15 mouse cellular contexts compared by ENCODE assay signal in the genomic region with DNA sequence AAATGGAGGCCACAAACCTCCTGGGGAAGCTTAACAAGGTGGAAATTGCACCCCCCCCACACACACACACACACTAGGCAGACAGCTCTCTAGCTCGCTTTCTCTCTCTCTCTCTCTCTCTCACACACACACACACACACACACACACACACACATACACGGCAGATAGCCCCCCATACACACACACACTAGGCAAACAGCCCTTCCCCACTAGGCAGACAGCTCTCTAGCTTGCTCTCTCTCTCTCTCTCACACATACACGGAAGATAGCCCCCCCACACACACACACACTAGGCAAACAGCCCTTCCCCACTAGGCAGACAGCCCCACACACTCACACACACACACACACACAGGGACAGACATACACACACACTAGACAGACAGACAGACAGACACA. TPM values are rescaled to one million over a fixed set of nuclear protein-coding genes. Genes with fewer than 3 reads are reported as not detected.
DNase-seq lines count a peak whose midpoint lies in the region; ATAC-seq and TF ChIP-seq lines count a peak whose summit lies in the region.
"Had no signal": no experiment of that assay in that cellular context is flagged by ENCODE, and none has a peak within 500 bp of the region (broad histone marks: within the 10 kb centered on the region; RNA-seq: fewer than 3 reads in every experiment).

No protein-coding gene starts in this region.

- WGBS in forebrain, embryonic 14.5 days, result 53% methylated on average over 3 of the region's 3 CpGs
- 41% methylated on average over 3 of the region's 3 CpGs for WGBS in forebrain, postnatal 0 days
- WGBS in hindbrain, embryonic 10.5 days, result 67% methylated on average over 3 of the region's 3 CpGs
- WGBS in hindbrain, embryonic 13.5 days, result 65% methylated on average over 3 of the region's 3 CpGs
- WGBS in lung, postnatal 0 days, result 27% methylated on average over 2 of the region's 3 CpGs

- H3K4me3 ChIP-seq in forebrain, embryonic 14.5 days (ENCODE audit: low read depth, low read length), result no peak overlapping the region
- no peak overlapping the region for H3K4me3 ChIP-seq in forebrain, postnatal 0 days (ENCODE audit: low read depth, low read length)
- H3K4me3 ChIP-seq in hindbrain, embryonic 10.5 days, result no peak overlapping the region
- H3K4me3 ChIP-seq in hindbrain, embryonic 13.5 days, result no peak overlapping the region
- no peak overlapping the region for H3K4me3 ChIP-seq in lung, postnatal 0 days (ENCODE audit: low read depth, low read length)
- H3K4me3 ChIP-seq: kidney, embryonic 15.5 days; neural tube, embryonic 12.5 days had no signal

- H3K9me3 ChIP-seq in forebrain, embryonic 14.5 days (replicated peaks; ENCODE audit: control insufficient read depth, low read length), result no peaks in the 10 kb centered on the region
- no peaks in the 10 kb centered on the region for H3K9me3 ChIP-seq in forebrain, postnatal 0 days (ENCODE audit: low read length)
- no peaks in the 10 kb centered on the region for H3K9me3 ChIP-seq in hindbrain, embryonic 10.5 days
- no peaks in the 10 kb centered on the region for H3K9me3 ChIP-seq in hindbrain, embryonic 13.5 days
- no peaks in the 10 kb centered on the region for H3K9me3 ChIP-seq in lung, postnatal 0 days (ENCODE audit: low read length)
- H3K9me3 ChIP-seq: kidney, embryonic 15.5 days; neural tube, embryonic 12.5 days had no signal

- H3K4me1 ChIP-seq in forebrain, embryonic 14.5 days (ENCODE audit: control insufficient read depth, insufficient read depth, low read length), result no peaks in the 10 kb centered on the region
- H3K4me1 ChIP-seq in forebrain, postnatal 0 days (ENCODE audit: insufficient read depth), result no peaks in the 10 kb centered on the region
- H3K4me1 ChIP-seq in hindbrain, embryonic 10.5 days (replicated peaks), result 0 out of 2 replicates have a peak, but pooled peaks cover 6% of the 10 kb centered on the region
- H3K4me1 ChIP-seq in hindbrain, embryonic 13.5 days (replicated peaks), result peaks cover 4% of the 10 kb centered on the region; the same call in 1 of the 2 replicates
- no peaks in the 10 kb centered on the region for H3K4me1 ChIP-seq in lung, postnatal 0 days (ENCODE audit: insufficient read depth, low read depth, low read length)

- ATAC-seq in forebrain, embryonic 14.5 days, result peak; percentile 65
- no peak for ATAC-seq in forebrain, postnatal 0 days
- no peak for ATAC-seq in hindbrain, embryonic 13.5 days (ENCODE audit: low FRiP score)
- ATAC-seq in lung, postnatal 0 days, result peak; percentile 20
- ATAC-seq: midbrain, embryonic 16.5 days had no signal

- TF ChIP-seq EP300 in lung, postnatal 0 days (IDR thresholded peaks at IDR 0.05), result peak; percentile 4; the same call in 1 of the 2 replicates

- H3K36me3 ChIP-seq in forebrain, embryonic 14.5 days (ENCODE audit: control insufficient read depth, insufficient read depth, low read length), result no peaks in the 10 kb centered on the region
- no peaks in the 10 kb centered on the region for H3K36me3 ChIP-seq in forebrain, postnatal 0 days (ENCODE audit: insufficient read depth)
- no peaks in the 10 kb centered on the region for H3K36me3 ChIP-seq in hindbrain, embryonic 10.5 days
- no peaks in the 10 kb centered on the region for H3K36me3 ChIP-seq in hindbrain, embryonic 13.5 days
- no peaks in the 10 kb centered on the region for H3K36me3 ChIP-seq in lung, postnatal 0 days (ENCODE audit: insufficient read depth, low read length)
- H3K36me3 ChIP-seq: kidney, embryonic 15.5 days; neural tube, embryonic 12.5 days had no signal

- no peak overlapping the region for H3K4me2 ChIP-seq in forebrain, embryonic 14.5 days (ENCODE audit: low read length)
- H3K4me2 ChIP-seq in forebrain, postnatal 0 days (ENCODE audit: low read depth), result no peak overlapping the region
- H3K4me2 ChIP-seq in hindbrain, embryonic 13.5 days, result no peak overlapping the region
- no peak overlapping the region for H3K4me2 ChIP-seq in lung, postnatal 0 days (replicated peaks; ENCODE audit: low read depth, low read length)
- H3K4me2 ChIP-seq: kidney, embryonic 15.5 days; neural tube, embryonic 12.5 days had no signal

- H3K27ac ChIP-seq in forebrain, embryonic 14.5 days (ENCODE audit: low read depth, low read length), result no peak overlapping the region
- no peak overlapping the region for H3K27ac ChIP-seq in forebrain, postnatal 0 days (ENCODE audit: low read depth, low read length)
- H3K27ac ChIP-seq in hindbrain, embryonic 10.5 days, result peak overlapping the region; percentile 2; the same call in 1 of the 2 replicates
- H3K27ac ChIP-seq in hindbrain, embryonic 13.5 days, result no peak overlapping the region
- peak overlapping the region; percentile 57 for H3K27ac ChIP-seq in lung, postnatal 0 days (ENCODE audit: low read length)
- H3K27ac ChIP-seq: kidney, embryonic 15.5 days; neural tube, embryonic 12.5 days had no signal

- H3K9ac ChIP-seq in forebrain, embryonic 14.5 days (ENCODE audit: low read length), result no peak overlapping the region
- H3K9ac ChIP-seq in forebrain, postnatal 0 days, result no peak overlapping the region
- no peak overlapping the region for H3K9ac ChIP-seq in hindbrain, embryonic 13.5 days
- H3K9ac ChIP-seq in lung, postnatal 0 days (replicated peaks; ENCODE audit: low read depth), result no peak overlapping the region
- H3K9ac ChIP-seq: kidney, embryonic 15.5 days; neural tube, embryonic 12.5 days had no signal

- no peak for TF ChIP-seq CTCF in forebrain, postnatal 0 days (IDR thresholded peaks at IDR 0.05; ENCODE audit: low read depth)
- no peak for TF ChIP-seq CTCF in lung, postnatal 0 days (IDR thresholded peaks at IDR 0.05)

- no peak for DNase-seq in forebrain, embryonic 14.5 days (ENCODE audit: low spot score)
- DNase-seq in forebrain, postnatal 0 days, result no peak
- DNase-seq in hindbrain, embryonic 10.5 days (ENCODE audit: low spot score), result no peak
- DNase-seq in lung, postnatal 0 days (ENCODE audit: low spot score), result no peak
- no peak for DNase-seq in lung, postnatal 4 days
- no peak for DNase-seq in left cerebral cortex, adult 11 months (ENCODE audit: low spot score)
- no peak for DNase-seq in cerebellum, postnatal 10 days
- DNase-seq: cerebellum, postnatal 36 days; layer of hippocampus, adult 9-11 months; spleen, adult 18-20 months; thymus, adult 18-20 months had no signal

- no peaks in the 10 kb centered on the region for H3K27me3 ChIP-seq in forebrain, embryonic 14.5 days (replicated peaks; ENCODE audit: control insufficient read depth, insufficient read depth, low read length)
- no peaks in the 10 kb centered on the region for H3K27me3 ChIP-seq in forebrain, postnatal 0 days (ENCODE audit: insufficient read depth, low read length)
- H3K27me3 ChIP-seq in hindbrain, embryonic 10.5 days (ENCODE audit: insufficient read depth, poor library complexity, severe bottlenecking), result no peaks in the 10 kb centered on the region
- H3K27me3 ChIP-seq in hindbrain, embryonic 13.5 days, result no peaks in the 10 kb centered on the region
- no peaks in the 10 kb centered on the region for H3K27me3 ChIP-seq in lung, postnatal 0 days (replicated peaks; ENCODE audit: insufficient read depth, low read length)
- H3K27me3 ChIP-seq: kidney, embryonic 15.5 days; neural tube, embryonic 12.5 days had no signal

RNA-seq across cellular contexts. Expression of a gene that starts 21.3 kb away (rescaled TPM):
- polyA plus RNA-seq in forebrain, embryonic 14.5 days (2014; fragmentation: Nextera tagmentation; extraction: Ambion mirVana), result 90.3 and 92.1 TPM in 2 replicates
- 91.3 and 102 TPM in 2 replicates for total RNA-seq in forebrain, postnatal 0 days (2014; rRNA removed)
- polyA plus RNA-seq in forebrain, postnatal 0 days (2015; fragmentation: Nextera tagmentation; extraction: Ambion mirVana), result 70.8 and 77.6 TPM in 2 replicates
- polyA plus RNA-seq in hindbrain, embryonic 10.5 days (2016; fragmentation: Nextera tagmentation; extraction: Ambion mirVana), result 150 and 153 TPM in 2 replicates
- polyA plus RNA-seq in hindbrain, embryonic 13.5 days (2015; fragmentation: Nextera tagmentation; extraction: Ambion mirVana), result 99.5 and 100 TPM in 2 replicates
- 46.9 and 51.1 TPM in 2 replicates for polyA plus RNA-seq in lung, postnatal 0 days (2015; fragmentation: Nextera tagmentation; extraction: Ambion mirVana)

RNA-seq across cellular contexts. Expression of a gene that starts 39.5 kb away (rescaled TPM):
- 25.3 and 26.0 TPM in 2 replicates for polyA plus RNA-seq in forebrain, embryonic 14.5 days (2014; fragmentation: Nextera tagmentation; extraction: Ambion mirVana)
- total RNA-seq in forebrain, postnatal 0 days (2014; rRNA removed), result 21.1 and 28.6 TPM in 2 replicates
- polyA plus RNA-seq in forebrain, postnatal 0 days (2015; fragmentation: Nextera tagmentation; extraction: Ambion mirVana), result 23.9 and 25.8 TPM in 2 replicates
- polyA plus RNA-seq in hindbrain, embryonic 10.5 days (2016; fragmentation: Nextera tagmentation; extraction: Ambion mirVana), result 32.6 and 51.1 TPM in 2 replicates
- polyA plus RNA-seq in hindbrain, embryonic 13.5 days (2015; fragmentation: Nextera tagmentation; extraction: Ambion mirVana), result 40.7 and 43.5 TPM in 2 replicates
- 10.3 and 10.5 TPM in 2 replicates for polyA plus RNA-seq in lung, postnatal 0 days (2015; fragmentation: Nextera tagmentation; extraction: Ambion mirVana)

RNA-seq across cellular contexts. Expression of a gene that starts 51.1 kb away (rescaled TPM):
- 96.7 and 120 TPM in 2 replicates for polyA plus RNA-seq in forebrain, embryonic 14.5 days (2014; fragmentation: Nextera tagmentation; extraction: Ambion mirVana)
- total RNA-seq in forebrain, postnatal 0 days (2014; rRNA removed), result 74.3 and 79.8 TPM in 2 replicates
- 58.7 and 71.6 TPM in 2 replicates for polyA plus RNA-seq in forebrain, postnatal 0 days (2015; fragmentation: Nextera tagmentation; extraction: Ambion mirVana)
- polyA plus RNA-seq in hindbrain, embryonic 10.5 days (2016; fragmentation: Nextera tagmentation; extraction: Ambion mirVana), result 63.6 and 65.8 TPM in 2 replicates
- 142 and 143 TPM in 2 replicates for polyA plus RNA-seq in hindbrain, embryonic 13.5 days (2015; fragmentation: Nextera tagmentation; extraction: Ambion mirVana)
- polyA plus RNA-seq in lung, postnatal 0 days (2015; fragmentation: Nextera tagmentation; extraction: Ambion mirVana), result 57.4 and 71.6 TPM in 2 replicates

RNA-seq across cellular contexts. Expression of a gene that starts 58.0 kb away (rescaled TPM):
- polyA plus RNA-seq in forebrain, embryonic 14.5 days (2014; fragmentation: Nextera tagmentation; extraction: Ambion mirVana), result 1,206 and 1,335 TPM in 2 replicates
- 958 and 994 TPM in 2 replicates for total RNA-seq in forebrain, postnatal 0 days (2014; rRNA removed)
- 1,434 and 1,486 TPM in 2 replicates for polyA plus RNA-seq in forebrain, postnatal 0 days (2015; fragmentation: Nextera tagmentation; extraction: Ambion mirVana)
- 705 and 825 TPM in 2 replicates for polyA plus RNA-seq in hindbrain, embryonic 10.5 days (2016; fragmentation: Nextera tagmentation; extraction: Ambion mirVana)
- 1,101 and 1,130 TPM in 2 replicates for polyA plus RNA-seq in hindbrain, embryonic 13.5 days (2015; fragmentation: Nextera tagmentation; extraction: Ambion mirVana)
- 402 and 427 TPM in 2 replicates for polyA plus RNA-seq in lung, postnatal 0 days (2015; fragmentation: Nextera tagmentation; extraction: Ambion mirVana)

Comparison
In these comparisons a context has a peak if more than half of its experiments do, and no peak if none do; other contexts are left out.
1. ATAC-seq: peak in forebrain, embryonic 14.5 days (single experiment) and lung, postnatal 0 days (single experiment); none in forebrain, postnatal 0 days (single experiment) and hindbrain, embryonic 13.5 days (single experiment).
2. H3K27ac ChIP-seq: peak in hindbrain, embryonic 10.5 days (single experiment) and lung, postnatal 0 days (single experiment); none in forebrain, embryonic 14.5 days (single experiment), forebrain, postnatal 0 days (single experiment) and hindbrain, embryonic 13.5 days (single experiment).